In genomic region chrX:95950776-95951175, GRCm38 (mm10) we compare ENCODE assay signal across 9 mouse cellular contexts. TPM values are rescaled to one million over a fixed set of nuclear protein-coding genes. Genes with fewer than 3 reads are reported as not detected.
DNase-seq lines count a peak whose midpoint lies in the region; ATAC-seq and TF ChIP-seq lines count a peak whose summit lies in the region.
"Had no signal": no experiment of that assay in that cellular context is flagged by ENCODE, and none has a peak within 500 bp of the region (broad histone marks: within the 10 kb centered on the region; RNA-seq: fewer than 3 reads in every experiment).

No protein-coding gene starts in this region.

- no peak overlapping the region for H3K4me3 ChIP-seq in heart, embryonic 12.5 days
- no peak overlapping the region for H3K4me3 ChIP-seq in cortical plate, adult 2 months (ENCODE audit: insufficient read depth, low read length)
- H3K4me3 ChIP-seq: neural tube, embryonic 12.5 days had no signal

- no peak overlapping the region for H3K9ac ChIP-seq in heart, embryonic 12.5 days
- H3K9ac ChIP-seq: neural tube, embryonic 12.5 days had no signal

- TF ChIP-seq CTCF in cortical plate, adult 2 months (IDR thresholded peaks at IDR 0.05; ENCODE audit: extremely low read depth, insufficient read depth, low read length): peak; percentile 17; the same call in 1 of the 2 replicates

- intact Hi-C loops in heart, postnatal 10 days (cut with DNase I): loop anchor here (10.0 kb wide), 2 partner anchors 266 to 506 kb away; partner anchors contain the start of gene Amer1

- no peak for ATAC-seq in heart, embryonic 12.5 days (ENCODE audit: insufficient number of reproducible peaks, low FRiP score)
- ATAC-seq in activated CD4-positive, CD25-positive, alpha-beta regulatory T cell, adult 4 months: no peak

- WGBS in heart, embryonic 12.5 days: 40% methylated on average over 3 of the region's 3 CpGs

- DNase-seq in heart, postnatal 10 days: peak; percentile 19 to 38
- peak; percentile 32 for DNase-seq in urinary bladder, postnatal 14 days (ENCODE audit: low spot score)
- DNase-seq in urinary bladder, postnatal 10 days (ENCODE audit: low spot score): no peak
- DNase-seq in layer of hippocampus, adult 9-10 months (ENCODE audit: low spot score): peak; percentile 21
- peak; percentile 48 to 64 for DNase-seq in right cerebral cortex, postnatal 10 days (ENCODE audit: low spot score in 2 of 2)

- H3K27me3 ChIP-seq in heart, embryonic 12.5 days (replicated peaks): no peaks in the 10 kb centered on the region
- H3K27me3 ChIP-seq: neural tube, embryonic 12.5 days had no signal

- no peak overlapping the region for H3K4me2 ChIP-seq in heart, embryonic 12.5 days
- H3K4me2 ChIP-seq: neural tube, embryonic 12.5 days had no signal

- H3K27ac ChIP-seq in heart, embryonic 12.5 days (ENCODE audit: poor library complexity, severe bottlenecking): no peak overlapping the region
- H3K27ac ChIP-seq in cortical plate, adult 2 months (ENCODE audit: insufficient read depth, low read length): no peak overlapping the region
- H3K27ac ChIP-seq: neural tube, embryonic 12.5 days had no signal

- TF ChIP-seq POLR2A in cortical plate, adult 2 months (IDR thresholded peaks at IDR 0.05; ENCODE audit: extremely low read depth, insufficient read depth, low read length): no peak

- H3K9me3 ChIP-seq in heart, embryonic 12.5 days (replicated peaks): no peaks in the 10 kb centered on the region
- H3K9me3 ChIP-seq: neural tube, embryonic 12.5 days had no signal

- 0 out of 2 replicates have a peak, but pooled peaks cover 2% of the 10 kb centered on the region for H3K4me1 ChIP-seq in heart, embryonic 12.5 days (replicated peaks)
- H3K4me1 ChIP-seq in cortical plate, adult 2 months (ENCODE audit: control insufficient read depth, insufficient read depth, low read length): no peaks in the 10 kb centered on the region; the same call in 1 of the 2 replicates

- H3K36me3 ChIP-seq in heart, embryonic 12.5 days: peaks cover 49% of the 10 kb centered on the region

RNA-seq across cellular contexts. Expression of gene Las1l, which starts 6.0 kb away (rescaled TPM):
- 10 to 100 TPM; 35.2 to 35.4 TPM for total RNA-seq in heart, postnatal 10 days (2021)
- 56.5 and 59.4 TPM in 2 replicates for polyA plus RNA-seq in heart, embryonic 12.5 days (2016; fragmentation: Nextera tagmentation; extraction: Ambion mirVana)
- 55.4 and 63.3 TPM in 2 replicates for polyA plus RNA-seq in cortical plate, adult 2 months (2012; rRNA removed)
- 10 to 100 TPM; 47.5 to 50.1 TPM for polyA plus RNA-seq in activated CD4-positive, CD25-positive, alpha-beta regulatory T cell, adult 4 months (2017; shearing (Covaris generic))
